Mouse (Mus musculus) cerebellum, adult 2 months (tissue): Measurements from ENCODE around the gene Ehmt2.

Source experiments
- CTCF ChIP-seq: fragments of 200-500 bp; IDR thresholded peaks from 2 replicates; pipeline ENCODE4 v1.5.1; 2011; ENCODE audit warnings: low read depth, mild to moderate bottlenecking, control low read depth, low read length, moderate library complexity, borderline replicate concordance; ENCODE audit not compliant: insufficient read depth
- POLR2A ChIP-seq: fragments of 200-500 bp; IDR thresholded peaks from 2 replicates; pipeline ENCODE4 v1.6.1; 2011; ENCODE audit warnings: low read length, control low read depth, borderline replicate concordance; ENCODE audit not compliant: insufficient read depth

DNA sequence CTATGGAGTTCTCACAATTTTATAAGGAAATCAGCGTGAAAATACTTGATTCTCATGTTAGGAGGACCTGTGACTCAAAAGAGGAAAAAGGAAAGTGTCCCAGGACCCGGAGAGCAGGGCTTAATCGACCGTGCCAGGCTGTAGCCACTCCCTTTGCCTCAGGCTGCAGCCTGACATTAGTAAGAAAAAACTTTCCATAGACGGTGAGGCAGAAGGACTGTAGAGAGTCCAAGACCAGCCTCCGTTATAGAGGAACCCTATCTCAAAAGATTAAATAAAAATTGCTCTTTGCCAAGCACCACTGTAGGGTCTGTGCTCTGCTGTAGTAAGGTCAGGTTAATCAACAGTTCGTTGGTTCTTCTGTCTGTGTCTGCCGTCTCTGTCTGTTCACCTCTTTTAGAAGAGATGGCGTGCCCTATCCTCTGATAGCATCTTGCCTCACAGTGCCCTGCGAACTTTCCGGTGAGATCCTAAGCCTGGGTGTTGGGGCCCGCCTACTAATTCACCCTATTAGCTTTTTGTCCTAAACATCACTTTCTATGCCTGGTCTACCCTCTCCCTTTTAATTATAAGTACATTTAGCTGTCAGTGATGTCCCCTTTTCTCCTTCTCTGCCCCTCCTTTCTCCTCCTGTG lies 61.7 kb downstream of the Ehmt2 start:
- TF ChIP-seq CTCF (no peak), POLR2A (no peak)
